Mouse (Mus musculus): Measurements from ENCODE around the gene Tex2.

DNA sequence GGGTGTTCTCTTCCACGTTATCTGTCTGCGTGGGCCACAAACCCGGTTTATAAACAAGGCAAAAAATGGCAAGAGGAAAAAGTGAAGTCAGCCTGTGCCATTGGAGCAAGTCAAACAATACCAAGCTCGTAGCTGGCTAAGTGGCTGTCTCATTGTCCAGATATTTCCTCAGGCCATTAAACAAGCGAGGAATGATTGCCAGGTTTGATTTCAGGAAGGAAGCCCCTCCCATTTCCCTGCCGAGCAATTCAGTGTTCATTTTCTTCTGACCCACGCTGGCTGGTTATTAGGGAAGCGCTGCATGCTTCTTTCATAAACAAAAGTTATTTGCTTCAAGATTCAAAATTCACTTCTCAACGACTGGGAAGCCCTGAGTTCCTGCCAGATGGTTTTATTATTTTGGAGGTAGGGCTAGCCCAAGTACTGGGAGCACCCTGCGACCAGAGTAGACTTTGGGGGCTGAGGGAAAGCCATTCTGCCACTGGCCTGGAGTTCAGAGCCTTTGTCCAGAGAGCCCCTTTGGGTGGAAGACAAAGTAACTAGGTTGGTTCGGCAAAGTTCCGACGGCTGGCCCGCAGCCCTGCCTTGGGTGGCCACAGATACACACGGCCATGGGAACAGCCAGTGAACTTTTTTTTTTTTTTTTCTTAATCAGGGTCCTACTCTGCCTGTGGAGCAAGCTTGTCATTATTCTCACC lies 46.5 kb upstream of the Tex2 start:
- TF ChIP-seq CTCF (IDR thresholded peaks at IDR 0.05; ENCODE audit: borderline replicate concordance, control insufficient read depth, extremely low read depth, insufficient read depth, low read length, poor library complexity) (no peak), POLR2A (IDR thresholded peaks at IDR 0.05; ENCODE audit: control insufficient read depth, extremely low read depth, insufficient read depth, low read length, poor library complexity) (no peak)

Data from thymus, adult 2 months (tissue).